Mouse (Mus musculus) embryonic facial prominence, embryonic 11.5 days (tissue): Measurements from ENCODE around the gene Dock9. TPM values are rescaled to one million over a fixed set of nuclear protein-coding genes. Genes with fewer than 3 reads are reported as not detected.
"Not testable (repeated sequence)": the region's sequence is repeated elsewhere in the genome, so short reads cannot be mapped to it uniquely, and the experiment has no call there.

Experiments used
- ATAC-seq: fragments of 200-750 bp; cut with Nextera tagmentation; replicated peaks from 2 replicates; pipeline ENCODE4 v1.8.0; 2017; ENCODE audit warnings: low read depth; ENCODE audit not compliant: insufficient number of reproducible peaks, low FRiP score, low TSS enrichment
- DNase-seq: peaks from one replicate; pipeline ENCODE4 v3.0.0-alpha.2; 2015; ENCODE audit warnings: low spot score
- H3K27ac ChIP-seq: fragments of 300-500 bp; sonication (generic); replicated peaks from 2 replicates; pipeline ENCODE4 v1.5.1; 2014; ENCODE audit warnings: mild to moderate bottlenecking, low read depth, low read length, control low read depth
- H3K27me3 ChIP-seq: fragments of 300-500 bp; sonication (generic); 2 replicates; pipeline ENCODE4 v1.6.1; 2014; ENCODE audit warnings: mild to moderate bottlenecking, low read length, moderate library complexity, mixed read lengths; ENCODE audit not compliant: control insufficient read depth, insufficient read depth
- H3K36me3 ChIP-seq: fragments of 300-500 bp; sonication (generic); replicated peaks from 2 replicates; pipeline ENCODE4 v1.6.1; 2014; ENCODE audit warnings: low read depth, mild to moderate bottlenecking, low read length, moderate library complexity, mixed read lengths; ENCODE audit not compliant: control insufficient read depth, insufficient read depth
- H3K4me1 ChIP-seq: fragments of 300-500 bp; sonication (generic); 2 replicates; pipeline ENCODE4 v1.6.1; 2014; ENCODE audit warnings: low read length, mixed read lengths; ENCODE audit not compliant: control insufficient read depth, insufficient read depth
- H3K4me2 ChIP-seq: fragments of 300-500 bp; sonication (generic); 2 replicates; pipeline ENCODE4 v1.6.1; 2014; ENCODE audit warnings: low read depth, mild to moderate bottlenecking, control low read depth, low read length, moderate library complexity
- H3K4me3 ChIP-seq: fragments of 300-500 bp; sonication (generic); 2 replicates; pipeline ENCODE4 v1.5.1; 2014; ENCODE audit warnings: low read depth, low read length, control low read depth
- H3K9ac ChIP-seq: fragments of 300-500 bp; sonication (generic); replicated peaks from 2 replicates; pipeline ENCODE4 v1.6.1; 2014; ENCODE audit warnings: mild to moderate bottlenecking, control low read depth, low read length
- H3K9me3 ChIP-seq: fragments of 300-500 bp; sonication (generic); replicated peaks from 2 replicates; pipeline ENCODE4 v1.6.1; 2016; ENCODE audit warnings: mild to moderate bottlenecking, low read length, inconsistent platforms, mixed read lengths; ENCODE audit not compliant: control insufficient read depth
- WGBS: fragments of 180-500 bp; shearing (Covaris S2); extraction: QIAGEN DNeasy Blood & Tissue Kit; methylation state at CpG from one replicate; pipeline ENCODE4 v1.1.7; 2014; 5-methylcytosine and 5-hydroxymethylcytosine counted together
- polyA plus RNA-seq: library from polyadenylated mRNA; unstranded; fragments of >200 nt; fragmentation: Nextera tagmentation; extraction: Ambion mirVana; gene quantifications from 2 replicates; pipeline ENCODE4 v1.2.1, GENCODE M21; 2014

Gene Dock9
- polyA plus RNA-seq, 1 experiment from 2014 or later: 4.9 TPM

DNA sequence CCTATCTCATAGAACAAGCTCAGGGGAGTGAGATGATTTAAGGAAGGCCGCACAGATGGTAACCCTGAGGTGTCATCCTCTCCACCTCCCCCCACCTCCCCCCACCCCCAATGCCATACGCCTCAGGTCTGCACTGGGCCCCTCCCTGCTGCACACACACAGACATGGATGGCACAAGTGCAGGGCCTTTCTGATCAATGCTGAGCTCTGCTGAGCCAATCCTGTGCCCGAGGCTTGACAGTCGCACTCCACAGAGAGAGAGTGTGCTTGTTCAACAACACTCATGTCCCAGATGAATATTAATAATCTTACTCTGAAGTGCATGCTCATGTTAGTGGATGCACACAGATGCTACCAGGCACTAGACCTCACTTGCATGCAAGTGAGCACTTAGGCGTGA is 108.0 kb downstream of the Dock9 start:
- 70% methylated on average over 5 of the region's 5 CpGs for WGBS
- ATAC-seq, H3K27me3 ChIP-seq, H3K9ac ChIP-seq, H3K27ac ChIP-seq, H3K4me3 ChIP-seq, DNase-seq, H3K4me2 ChIP-seq, H3K36me3 ChIP-seq, H3K9me3 ChIP-seq, H3K4me1 ChIP-seq: not testable (repeated sequence)

DNA sequence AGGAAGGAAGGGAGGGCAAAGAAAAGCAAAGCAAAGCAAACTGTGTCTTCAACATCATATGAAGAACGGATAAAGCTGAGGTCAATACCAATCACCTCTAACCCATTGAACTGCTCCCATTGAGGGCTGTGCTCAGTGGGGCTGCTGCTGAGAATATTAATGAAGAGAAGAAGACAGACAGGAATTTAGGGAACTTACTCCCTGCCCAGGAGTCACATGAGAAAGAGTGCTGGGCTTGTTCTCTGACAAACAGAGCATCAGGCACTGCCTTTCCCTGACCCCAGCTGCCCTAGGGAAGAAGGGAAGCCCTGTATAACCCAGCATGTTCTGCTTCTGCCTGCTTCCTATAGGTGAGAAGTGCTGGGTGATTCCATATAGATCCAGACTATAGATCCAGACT is 109.5 kb downstream of the Dock9 start:
- no peak for ATAC-seq

DNA sequence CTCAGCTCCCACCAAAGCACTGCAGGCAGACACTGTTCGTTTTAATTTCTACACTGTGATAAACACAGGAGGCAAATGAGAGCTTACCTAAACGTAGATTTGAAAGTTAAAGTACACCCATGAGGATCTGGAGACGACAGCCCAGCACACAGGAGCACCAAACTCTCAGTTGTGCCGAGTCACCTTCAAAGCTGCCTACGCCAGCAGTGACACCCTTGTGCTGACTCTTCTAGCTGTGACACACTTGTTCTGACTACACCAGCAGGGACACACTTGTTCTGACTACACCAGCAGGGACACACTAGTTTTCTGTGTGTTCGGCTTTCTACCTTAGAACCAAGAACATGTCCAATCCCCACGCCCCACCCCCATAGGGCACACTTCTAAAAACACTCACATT is 110.4 kb downstream of the Dock9 start:
- H3K27ac ChIP-seq: no peak overlapping the region
- H3K36me3 ChIP-seq: no peaks in the 10 kb centered on the region
- WGBS: 80% methylated on average over 7 of the region's 7 CpGs
- H3K27me3 ChIP-seq: no peaks in the 10 kb centered on the region
- ATAC-seq: no peak
- no peak for DNase-seq
- H3K4me3 ChIP-seq: no peak overlapping the region
- no peaks in the 10 kb centered on the region for H3K4me1 ChIP-seq
- no peak overlapping the region for H3K4me2 ChIP-seq
- no peak overlapping the region for H3K9ac ChIP-seq
- no peaks in the 10 kb centered on the region for H3K9me3 ChIP-seq

More for the DNA sequence above, 109.5 kb downstream of the Dock9 start:
- Histone ChIP-seq H3K27ac (no peak overlapping the region), H3K27me3 (no peaks in the 10 kb centered on the region), H3K36me3 (no peaks in the 10 kb centered on the region), H3K9ac (no peak overlapping the region), H3K4me1 (no peaks in the 10 kb centered on the region), H3K4me3 (no peak overlapping the region), H3K4me2 (no peak overlapping the region), H3K9me3 (no peaks in the 10 kb centered on the region)
- no peak for DNase-seq
- 45% methylated on average over 1 of the region's 1 CpGs for WGBS

DNA sequence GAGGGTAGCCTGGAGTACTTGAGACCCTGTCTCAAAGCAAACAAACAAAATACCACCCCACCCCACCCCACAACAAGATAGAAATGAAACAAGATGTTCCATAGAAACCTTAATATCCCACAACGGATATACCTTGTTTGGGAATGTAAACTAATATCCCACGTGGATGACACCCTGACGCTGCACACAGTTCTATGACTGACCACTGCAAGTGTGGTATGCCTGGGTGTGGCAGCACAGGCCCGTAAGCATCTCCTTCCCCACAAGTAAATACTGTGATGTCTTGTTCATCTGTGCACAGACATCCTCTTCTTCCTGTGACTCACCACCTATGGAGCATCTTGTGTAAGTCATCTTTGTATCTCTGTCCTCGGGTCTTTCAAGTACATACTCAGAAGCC is 118.7 kb downstream of the Dock9 start:
- no peak overlapping the region for H3K9ac ChIP-seq
- WGBS: 82% methylated on average over 5 of the region's 5 CpGs
- H3K4me2 ChIP-seq: no peak overlapping the region
- DNase-seq (no peak), ATAC-seq (no peak)
- no peak overlapping the region for H3K27ac ChIP-seq
- no peaks in the 10 kb centered on the region; the same call in 1 of the 2 replicates for H3K4me1 ChIP-seq
- no peaks in the 10 kb centered on the region for H3K9me3 ChIP-seq
- no peak overlapping the region for H3K4me3 ChIP-seq
- H3K27me3 ChIP-seq: no peaks in the 10 kb centered on the region
- H3K36me3 ChIP-seq: no peaks in the 10 kb centered on the region

DNA sequence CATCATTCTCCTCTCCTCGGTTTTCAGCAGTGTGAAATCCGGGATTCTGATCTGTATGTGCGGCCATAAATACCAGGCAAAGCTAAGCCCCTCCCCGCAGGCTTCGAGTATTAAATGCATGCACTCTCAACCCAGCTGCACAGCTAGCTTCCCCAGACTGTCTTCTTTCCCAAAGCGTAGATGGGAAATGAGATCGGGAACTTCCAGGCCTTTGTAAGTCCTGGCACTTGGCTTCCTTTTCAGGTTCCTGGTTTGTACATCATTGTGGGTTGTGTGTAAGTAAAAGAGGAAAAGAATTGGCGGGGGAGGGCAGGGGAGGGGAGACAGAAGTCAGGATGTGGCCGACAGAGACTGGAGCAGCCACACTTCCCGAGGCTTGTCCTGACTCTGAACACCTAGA is 119.2 kb downstream of the Dock9 start:
- Histone ChIP-seq H3K9ac (no peak overlapping the region), H3K4me3 (no peak overlapping the region), H3K36me3 (no peaks in the 10 kb centered on the region), H3K9me3 (no peaks in the 10 kb centered on the region), H3K4me2 (no peak overlapping the region), H3K4me1 (no peaks in the 10 kb centered on the region; the same call in 1 of the 2 replicates), H3K27me3 (no peaks in the 10 kb centered on the region), H3K27ac (no peak overlapping the region)
- DNase-seq (no peak), ATAC-seq (no peak)
- WGBS: 66% methylated on average over 10 of the region's 10 CpGs

DNA sequence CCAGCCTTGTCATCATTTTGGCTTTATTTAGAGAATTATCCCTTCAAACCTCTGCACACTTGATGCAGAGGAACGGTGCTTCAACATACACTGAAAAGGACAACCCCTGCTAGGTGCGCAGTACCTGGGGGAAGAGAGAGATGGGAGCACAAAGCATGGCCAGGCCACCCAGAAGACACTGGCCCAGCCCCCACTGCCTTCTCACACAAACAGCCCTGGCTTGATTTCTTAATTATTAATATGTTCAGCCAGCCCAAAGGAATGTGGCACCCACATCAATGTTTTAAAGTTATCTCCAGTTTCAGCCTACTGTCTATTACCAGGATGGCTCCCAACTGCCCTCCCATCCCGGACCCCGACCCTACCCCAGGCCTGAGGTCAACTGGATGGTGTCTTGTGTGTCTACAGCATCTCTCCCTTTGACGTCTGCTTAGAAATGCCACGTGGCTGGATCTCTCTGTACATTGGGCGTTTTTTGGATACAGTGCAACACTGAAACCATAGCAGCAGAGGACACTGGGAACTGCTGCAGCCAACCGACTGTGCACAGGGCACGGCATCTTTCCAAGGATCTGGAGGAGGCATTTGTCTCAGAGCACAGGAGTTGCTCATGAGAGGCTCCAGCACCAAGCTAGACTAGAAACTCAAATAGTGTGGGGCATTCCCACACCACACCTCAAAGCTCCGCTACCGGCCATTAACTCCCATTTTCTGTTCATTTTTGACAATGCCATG is 120.9 kb downstream of the Dock9 start:
- ATAC-seq: no peak; the same call in 1 of the 2 replicates
- no peaks in the 10 kb centered on the region for H3K27me3 ChIP-seq
- H3K36me3 ChIP-seq: no peaks in the 10 kb centered on the region
- DNase-seq: no peak
- WGBS: 87% methylated on average over 11 of the region's 11 CpGs
- no peak overlapping the region for H3K27ac ChIP-seq
- H3K4me1 ChIP-seq: no peaks in the 10 kb centered on the region; the same call in 1 of the 2 replicates
- H3K9ac ChIP-seq: no peak overlapping the region
- H3K4me2 ChIP-seq: no peak overlapping the region
- H3K4me3 ChIP-seq: no peak overlapping the region
- H3K9me3 ChIP-seq: no peaks in the 10 kb centered on the region

DNA sequence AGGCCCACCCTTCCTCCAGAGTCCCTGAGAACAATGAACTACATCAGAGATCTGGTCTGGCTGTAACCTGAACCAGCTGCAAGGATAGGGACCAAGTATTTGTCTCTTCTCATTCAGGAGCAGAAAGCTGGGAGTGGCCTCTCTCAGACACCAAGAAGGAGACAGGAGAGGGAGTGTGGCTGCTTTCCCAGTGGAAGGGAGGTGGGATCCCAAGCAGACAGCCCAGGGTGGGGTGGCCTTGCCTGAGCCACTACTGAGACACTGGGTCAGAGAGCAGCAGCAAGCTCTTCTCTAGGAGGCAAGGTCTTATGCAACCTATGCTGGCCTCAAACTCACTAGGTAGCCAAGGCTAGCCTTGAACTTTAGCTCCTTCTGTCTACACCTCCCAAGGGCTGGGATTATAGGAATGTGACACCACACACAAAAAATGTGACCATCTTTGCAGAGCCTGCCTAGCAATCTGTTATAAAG is 121.5 kb downstream of the Dock9 start:
- Histone ChIP-seq H3K36me3 (no peaks in the 10 kb centered on the region), H3K4me3 (no peak overlapping the region), H3K4me2 (no peak overlapping the region), H3K9me3 (no peaks in the 10 kb centered on the region), H3K4me1 (no peaks in the 10 kb centered on the region; the same call in 1 of the 2 replicates), H3K9ac (no peak overlapping the region), H3K27me3 (no peaks in the 10 kb centered on the region), H3K27ac (no peak overlapping the region)
- DNase-seq: peak; percentile 17
- peak; percentile 60 for ATAC-seq

DNA sequence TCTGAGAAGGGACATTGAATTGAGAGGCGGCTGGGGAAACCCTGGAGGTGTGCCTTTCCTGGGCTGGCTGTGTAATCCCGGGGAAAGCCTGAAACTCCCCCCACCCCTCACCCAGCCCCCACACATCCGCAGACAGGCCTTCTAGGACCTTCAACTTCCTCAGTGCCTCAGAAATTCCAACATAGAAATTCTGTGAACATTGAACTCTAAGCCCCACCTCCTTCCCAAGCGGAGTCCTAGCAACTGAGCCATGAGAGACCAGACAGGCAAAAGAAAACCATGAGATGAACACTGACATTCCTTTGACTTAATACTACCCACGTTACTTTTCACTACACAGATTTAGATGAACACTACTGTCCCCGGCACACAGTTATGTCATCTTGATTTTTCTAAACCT is 122.1 kb downstream of the Dock9 start:
- WGBS: 21% methylated on average over 6 of the region's 6 CpGs
- Histone ChIP-seq H3K36me3 (no peaks in the 10 kb centered on the region), H3K4me1 (no peaks in the 10 kb centered on the region; the same call in 1 of the 2 replicates), H3K9ac (no peak overlapping the region), H3K9me3 (no peaks in the 10 kb centered on the region), H3K4me2 (no peak overlapping the region), H3K4me3 (no peak overlapping the region), H3K27me3 (no peaks in the 10 kb centered on the region), H3K27ac (no peak overlapping the region)
- ATAC-seq (peak; percentile 78), DNase-seq (peak; percentile 57)
